Comparison of ENCODE assay signal across 24 mouse cellular contexts in the genomic region with DNA sequence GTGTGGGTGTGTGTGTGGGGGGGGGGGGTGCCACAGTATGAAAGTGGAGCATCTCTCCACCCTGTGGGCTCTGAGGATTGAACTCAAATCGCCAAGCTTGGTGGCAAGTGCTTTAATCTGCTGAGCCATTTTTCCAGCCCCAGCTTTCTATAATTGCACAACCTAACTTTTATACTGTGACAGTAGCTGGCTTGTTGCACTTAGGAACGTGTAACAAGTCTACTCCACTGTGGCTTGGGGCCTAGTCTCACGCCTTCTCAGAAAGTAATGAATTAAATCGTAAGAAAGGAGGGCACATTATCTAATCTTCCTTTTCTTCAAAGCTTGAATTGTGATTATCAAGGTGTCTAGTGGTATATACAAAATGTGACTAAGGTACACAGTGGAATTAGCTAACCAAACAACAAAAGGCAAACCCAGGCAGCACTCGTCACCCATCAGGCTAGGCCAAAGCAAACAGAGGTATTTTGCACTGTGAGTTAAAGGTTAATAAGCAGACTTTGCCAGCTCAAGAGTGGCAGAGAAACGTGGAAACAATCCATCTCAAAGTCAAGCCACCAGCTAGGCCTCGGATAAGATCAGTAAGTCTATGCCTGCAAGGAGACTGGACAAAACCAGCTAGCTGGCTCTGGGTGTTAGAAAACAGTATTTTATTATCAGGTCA. TPM values are rescaled to one million over a fixed set of nuclear protein-coding genes. Genes with fewer than 3 reads are reported as not detected.
DNase-seq lines count a peak whose midpoint lies in the region; ATAC-seq and TF ChIP-seq lines count a peak whose summit lies in the region.
"Had no signal": no experiment of that assay in that cellular context is flagged by ENCODE, and none has a peak within 500 bp of the region (broad histone marks: within the 10 kb centered on the region; RNA-seq: fewer than 3 reads in every experiment).

No protein-coding gene starts in this region.

- no peak for TF ChIP-seq CTCF in liver, postnatal 0 days (IDR thresholded peaks at IDR 0.05; ENCODE audit: low read depth)

- ATAC-seq in liver, postnatal 0 days, result peak; percentile 88
- no peak for ATAC-seq in liver, embryonic 12.5 days
- peak; percentile 73; the same call in 1 of the 2 replicates for ATAC-seq in stomach, embryonic 16.5 days (ENCODE audit: insufficient read depth, low FRiP score)
- ATAC-seq: CD4-positive, CD25-positive, alpha-beta regulatory T cell, adult 4 months; intestine, embryonic 16.5 days had no signal

- H3K4me3 ChIP-seq in liver, postnatal 0 days (ENCODE audit: low read depth, low read length), result no peak overlapping the region
- H3K4me3 ChIP-seq in liver, embryonic 12.5 days, result no peak overlapping the region
- H3K4me3 ChIP-seq in stomach, embryonic 16.5 days (replicated peaks; ENCODE audit: low read length), result no peak overlapping the region
- H3K4me3 ChIP-seq: forebrain, embryonic 12.5 days; heart, embryonic 10.5 days; hindbrain, embryonic 13.5 days; myocyte had no signal

- peak overlapping the region; percentile 78 for H3K27ac ChIP-seq in liver, postnatal 0 days (ENCODE audit: low read depth)
- no peak overlapping the region for H3K27ac ChIP-seq in liver, embryonic 12.5 days
- H3K27ac ChIP-seq in stomach, embryonic 16.5 days (ENCODE audit: low read length), result no peak overlapping the region
- H3K27ac ChIP-seq: forebrain, embryonic 12.5 days; heart, embryonic 10.5 days; hindbrain, embryonic 13.5 days had no signal

- H3K4me2 ChIP-seq in liver, postnatal 0 days (ENCODE audit: low read depth, low read length), result no peak overlapping the region
- no peak overlapping the region for H3K4me2 ChIP-seq in liver, embryonic 12.5 days
- no peak overlapping the region for H3K4me2 ChIP-seq in stomach, embryonic 16.5 days (ENCODE audit: low read depth, low read length)
- H3K4me2 ChIP-seq: forebrain, embryonic 12.5 days; hindbrain, embryonic 13.5 days had no signal

- TF ChIP-seq EP300 in liver, postnatal 0 days (IDR thresholded peaks at IDR 0.05; ENCODE audit: low read depth), result no peak

- peak; percentile 58 for DNase-seq in heart, adult 11 months
- DNase-seq in heart, postnatal 4 days, result no peak
- no peak for DNase-seq in liver, postnatal 0 days
- peak; percentile 61 for DNase-seq in kidney, adult 9 months
- DNase-seq in c-Kit-positive CD71-positive TER-119-positive erythroid progenitor cells, embryonic 14.5 days (ENCODE audit: low spot score), result no peak
- DNase-seq in left cerebral cortex, adult 11 months (ENCODE audit: low spot score), result no peak
- DNase-seq: adrenal gland, adult 2 months; cerebellum, adult 11 months; cerebellum, postnatal 25 days; gastrocnemius, postnatal 25 days; heart, postnatal 10 days; midbrain, embryonic 14.5 days; retina, postnatal 1 day; right cerebral cortex, postnatal 4 days; thymus, adult 18-20 months had no signal

- 52% methylated on average over 7 of the region's 7 CpGs for WGBS in liver, postnatal 0 days (ENCODE audit: insufficient replicate concordance)
- 60% methylated on average over 7 of the region's 7 CpGs for WGBS in liver, embryonic 12.5 days (ENCODE audit: insufficient replicate concordance)
- 35% methylated on average over 7 of the region's 7 CpGs for WGBS in stomach, embryonic 16.5 days

- no peaks in the 10 kb centered on the region for H3K27me3 ChIP-seq in liver, postnatal 0 days (ENCODE audit: insufficient read depth, low read length)
- H3K27me3 ChIP-seq in liver, embryonic 12.5 days (replicated peaks), result peaks cover 14% of the 10 kb centered on the region; the same call in 1 of the 2 replicates
- peaks cover 9% of the 10 kb centered on the region; the same call in 1 of the 2 replicates for H3K27me3 ChIP-seq in stomach, embryonic 16.5 days (ENCODE audit: control insufficient read depth, insufficient read depth, low read length)
- H3K27me3 ChIP-seq: forebrain, embryonic 12.5 days; hindbrain, embryonic 13.5 days had no signal

- H3K36me3 ChIP-seq in liver, postnatal 0 days (replicated peaks; ENCODE audit: insufficient read depth, low read length), result no peaks in the 10 kb centered on the region
- no peaks in the 10 kb centered on the region for H3K36me3 ChIP-seq in liver, embryonic 12.5 days
- no peaks in the 10 kb centered on the region for H3K36me3 ChIP-seq in stomach, embryonic 16.5 days (ENCODE audit: control insufficient read depth, insufficient read depth, low read length)
- H3K36me3 ChIP-seq: forebrain, embryonic 12.5 days; heart, embryonic 10.5 days; hindbrain, embryonic 13.5 days had no signal

- H3K9me3 ChIP-seq in liver, postnatal 0 days (ENCODE audit: low read length), result no peaks in the 10 kb centered on the region
- no peaks in the 10 kb centered on the region for H3K9me3 ChIP-seq in liver, embryonic 12.5 days (replicated peaks)
- H3K9me3 ChIP-seq in stomach, embryonic 16.5 days (replicated peaks; ENCODE audit: control insufficient read depth, low read length), result no peaks in the 10 kb centered on the region
- H3K9me3 ChIP-seq: forebrain, embryonic 12.5 days; heart, embryonic 10.5 days; hindbrain, embryonic 13.5 days had no signal

- no peak overlapping the region for H3K9ac ChIP-seq in liver, postnatal 0 days (replicated peaks)
- no peak overlapping the region for H3K9ac ChIP-seq in liver, embryonic 12.5 days
- no peak overlapping the region for H3K9ac ChIP-seq in stomach, embryonic 16.5 days (ENCODE audit: low read length)
- H3K9ac ChIP-seq: forebrain, embryonic 12.5 days; hindbrain, embryonic 13.5 days had no signal

- 0 out of 2 replicates have a peak, but pooled peaks cover 2% of the 10 kb centered on the region for H3K4me1 ChIP-seq in liver, postnatal 0 days (ENCODE audit: insufficient read depth)
- peaks cover 16% of the 10 kb centered on the region for H3K4me1 ChIP-seq in liver, embryonic 12.5 days
- H3K4me1 ChIP-seq in stomach, embryonic 16.5 days (ENCODE audit: control insufficient read depth, insufficient read depth, low read length), result no peaks in the 10 kb centered on the region
- H3K4me1 ChIP-seq: forebrain, embryonic 12.5 days; heart, embryonic 10.5 days; hindbrain, embryonic 13.5 days had no signal

RNA-seq across cellular contexts. Expression of a gene that starts 22.5 kb away (rescaled TPM):
- total RNA-seq in heart, postnatal 4 days (2021), result 1 to 10 TPM; 2.3 TPM
- polyA plus RNA-seq in liver, postnatal 0 days (2015; fragmentation: Nextera tagmentation; extraction: Ambion mirVana), result not detected in 2 replicates
- 0.18 and 0.29 TPM in 2 replicates for polyA plus RNA-seq in liver, embryonic 12.5 days (2016; fragmentation: Nextera tagmentation; extraction: Ambion mirVana)
- polyA plus RNA-seq in stomach, embryonic 16.5 days (2015; fragmentation: Nextera tagmentation; extraction: Ambion mirVana), result 0.56 and 0.71 TPM in 2 replicates

RNA-seq across cellular contexts. Expression of a gene that starts 32.7 kb away (rescaled TPM):
- 10 to 100 TPM; 28.0 to 30.3 TPM for total RNA-seq in heart, postnatal 4 days (2021)
- 8.6 and 8.9 TPM in 2 replicates for polyA plus RNA-seq in liver, postnatal 0 days (2015; fragmentation: Nextera tagmentation; extraction: Ambion mirVana)
- polyA plus RNA-seq in liver, embryonic 12.5 days (2016; fragmentation: Nextera tagmentation; extraction: Ambion mirVana), result 14.1 and 16.7 TPM in 2 replicates
- 24.4 and 25.9 TPM in 2 replicates for polyA plus RNA-seq in stomach, embryonic 16.5 days (2015; fragmentation: Nextera tagmentation; extraction: Ambion mirVana)

RNA-seq across cellular contexts. Expression of a gene that starts 37.1 kb away (rescaled TPM):
- total RNA-seq in heart, postnatal 4 days (2021), result under 1 TPM; 0.19 to 0.54 TPM
- 0.04 and 0.17 TPM in 2 replicates for polyA plus RNA-seq in liver, postnatal 0 days (2015; fragmentation: Nextera tagmentation; extraction: Ambion mirVana)
- polyA plus RNA-seq in liver, embryonic 12.5 days (2016; fragmentation: Nextera tagmentation; extraction: Ambion mirVana), result 0.19 and 1.1 TPM in 2 replicates
- 0.06 and 1.9 TPM in 2 replicates for polyA plus RNA-seq in stomach, embryonic 16.5 days (2015; fragmentation: Nextera tagmentation; extraction: Ambion mirVana)
- total RNA-seq: neutrophil, adult 5-6 weeks had no signal
- polyA plus RNA-seq: CD4-positive, CD25-positive, alpha-beta regulatory T cell, adult 4 months; intestine, embryonic 16.5 days had no signal

Comparison
In these comparisons a context has a peak if more than half of its experiments do, and no peak if none do; other contexts are left out.
1. DNase-seq: peak in heart, adult 11 months (single experiment) and kidney, adult 9 months (single experiment); none in heart, postnatal 4 days (single experiment), liver, postnatal 0 days (single experiment), c-Kit-positive CD71-positive TER-119-positive erythroid progenitor cells, embryonic 14.5 days (single experiment) and left cerebral cortex, adult 11 months (single experiment).